Mouse (Mus musculus): ENCODE results near the gene Nek8. TPM values are rescaled to one million over a fixed set of nuclear protein-coding genes. Genes with fewer than 3 reads are reported as not detected.

The Nek8 gene
- polyA plus RNA-seq, 1 experiment from 2014 or later, result 6.6 TPM

- Histone ChIP-seq H3K4me1 (ENCODE audit: control insufficient read depth, insufficient read depth, low read length) (no peaks in the 10 kb centered on the region), H3K27ac (ENCODE audit: low read length) (no peak overlapping the region), H3K9me3 (replicated peaks; ENCODE audit: control insufficient read depth, low read length, poor library complexity, severe bottlenecking) (no peaks in the 10 kb centered on the region), H3K36me3 (ENCODE audit: control insufficient read depth, insufficient read depth, low read length) (no peaks in the 10 kb centered on the region), H3K9ac (ENCODE audit: low read depth, low read length) (no peak overlapping the region), H3K27me3 (ENCODE audit: control insufficient read depth, insufficient read depth, low read depth, low read length) (no peaks in the 10 kb centered on the region), H3K4me2 (ENCODE audit: low read length) (no peak overlapping the region), H3K4me3 (ENCODE audit: low read depth, low read length) (no peak overlapping the region)
- WGBS, result 99% methylated on average over 6 of the region's 6 CpGs
- no peak for ATAC-seq
Observed at GRCm38 (mm10) chr11:78133915-78134314, 42.6 kb downstream of the Nek8 start.

DNA sequence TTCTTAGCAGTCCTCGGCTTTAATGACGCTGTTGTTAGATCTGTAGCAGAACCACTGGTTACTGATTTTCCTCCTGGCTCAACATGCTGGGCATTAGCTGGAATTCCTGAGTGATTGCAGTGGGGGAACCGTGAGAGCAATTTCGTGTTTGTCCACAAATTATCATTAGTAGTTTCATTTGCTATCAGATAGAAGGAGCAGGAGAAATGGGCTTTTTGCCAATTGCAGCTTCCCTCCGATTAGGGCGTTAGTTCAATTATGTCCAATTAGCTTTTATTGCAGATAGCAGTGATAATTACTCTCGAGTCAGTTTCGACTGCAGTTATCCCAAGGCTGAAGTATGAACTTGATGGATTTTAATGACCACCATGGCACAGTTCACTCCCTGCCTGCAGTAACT lies 47.0 kb downstream of the Nek8 start:
- Histone ChIP-seq H3K36me3 (ENCODE audit: control insufficient read depth, insufficient read depth, low read length) (no peaks in the 10 kb centered on the region), H3K9ac (ENCODE audit: low read depth, low read length) (no peak overlapping the region), H3K9me3 (replicated peaks; ENCODE audit: control insufficient read depth, low read length, poor library complexity, severe bottlenecking) (no peaks in the 10 kb centered on the region), H3K4me3 (ENCODE audit: low read depth, low read length) (no peak overlapping the region), H3K27me3 (ENCODE audit: control insufficient read depth, insufficient read depth, low read depth, low read length) (no peaks in the 10 kb centered on the region), H3K27ac (ENCODE audit: low read length) (peak overlapping the region; percentile 21; the same call in 1 of the 2 replicates), H3K4me1 (ENCODE audit: control insufficient read depth, insufficient read depth, low read length) (no peaks in the 10 kb centered on the region), H3K4me2 (ENCODE audit: low read length) (no peak overlapping the region)
- WGBS, result 68% methylated on average over 8 of the region's 8 CpGs
- ATAC-seq, result no peak

DNA sequence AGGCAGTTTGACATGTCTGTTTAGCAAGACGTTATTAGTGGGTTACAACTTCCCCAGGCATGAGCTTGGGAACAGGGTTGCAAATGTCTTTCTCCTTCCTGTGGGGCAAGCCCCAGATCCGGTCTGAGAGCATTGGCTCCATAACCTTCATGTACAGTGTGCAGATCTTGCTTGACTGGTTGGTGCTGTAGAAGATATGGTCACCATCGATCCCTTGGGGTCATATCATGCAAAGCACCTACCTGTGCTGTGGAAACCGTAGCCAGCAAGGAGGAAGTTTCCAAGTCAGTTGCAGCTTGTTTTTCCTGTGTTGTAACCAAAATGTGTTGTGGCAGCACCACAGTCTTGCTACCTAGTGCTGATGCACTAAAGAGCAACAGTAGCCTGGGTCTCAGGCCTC lies 49.7 kb downstream of the Nek8 start:
- ATAC-seq, result no peak
- H3K9ac ChIP-seq (ENCODE audit: low read depth, low read length), result no peak overlapping the region
- H3K27me3 ChIP-seq (ENCODE audit: control insufficient read depth, insufficient read depth, low read depth, low read length), result no peaks in the 10 kb centered on the region
- 85% methylated on average over 4 of the region's 4 CpGs for WGBS
- no peak overlapping the region for H3K4me3 ChIP-seq (ENCODE audit: low read depth, low read length)
- H3K36me3 ChIP-seq (ENCODE audit: control insufficient read depth, insufficient read depth, low read length), result no peaks in the 10 kb centered on the region
- no peaks in the 10 kb centered on the region for H3K4me1 ChIP-seq (ENCODE audit: control insufficient read depth, insufficient read depth, low read length)
- H3K27ac ChIP-seq (ENCODE audit: low read length), result no peak overlapping the region
- H3K4me2 ChIP-seq (ENCODE audit: low read length), result no peak overlapping the region
- H3K9me3 ChIP-seq (replicated peaks; ENCODE audit: control insufficient read depth, low read length, poor library complexity, severe bottlenecking), result no peaks in the 10 kb centered on the region

GRCm38 (mm10) chr11:78125691-78126090 lies 50.8 kb downstream of the Nek8 start:
- Histone ChIP-seq H3K4me3 (ENCODE audit: low read depth, low read length) (no peak overlapping the region), H3K27me3 (ENCODE audit: control insufficient read depth, insufficient read depth, low read depth, low read length) (no peaks in the 10 kb centered on the region), H3K9ac (ENCODE audit: low read depth, low read length) (no peak overlapping the region), H3K9me3 (replicated peaks; ENCODE audit: control insufficient read depth, low read length, poor library complexity, severe bottlenecking) (no peaks in the 10 kb centered on the region), H3K4me2 (ENCODE audit: low read length) (no peak overlapping the region), H3K36me3 (ENCODE audit: control insufficient read depth, insufficient read depth, low read length) (no peaks in the 10 kb centered on the region), H3K4me1 (ENCODE audit: control insufficient read depth, insufficient read depth, low read length) (peaks cover 8% of the 10 kb centered on the region; the same call in 1 of the 2 replicates), H3K27ac (ENCODE audit: low read length) (no peak overlapping the region)
- 78% methylated on average over 6 of the region's 6 CpGs for WGBS
- ATAC-seq, result no peak

GRCm38 (mm10) chr11:78123782-78124181 lies 52.7 kb downstream of the Nek8 start:
- Histone ChIP-seq H3K36me3 (ENCODE audit: control insufficient read depth, insufficient read depth, low read length) (no peaks in the 10 kb centered on the region), H3K4me1 (ENCODE audit: control insufficient read depth, insufficient read depth, low read length) (peaks cover 18% of the 10 kb centered on the region; the same call in 1 of the 2 replicates), H3K4me3 (ENCODE audit: low read depth, low read length) (no peak overlapping the region), H3K27ac (ENCODE audit: low read length) (no peak overlapping the region), H3K4me2 (ENCODE audit: low read length) (no peak overlapping the region), H3K9ac (ENCODE audit: low read depth, low read length) (no peak overlapping the region), H3K27me3 (ENCODE audit: control insufficient read depth, insufficient read depth, low read depth, low read length) (no peaks in the 10 kb centered on the region), H3K9me3 (replicated peaks; ENCODE audit: control insufficient read depth, low read length, poor library complexity, severe bottlenecking) (no peaks in the 10 kb centered on the region)
- ATAC-seq, result no peak

DNA sequence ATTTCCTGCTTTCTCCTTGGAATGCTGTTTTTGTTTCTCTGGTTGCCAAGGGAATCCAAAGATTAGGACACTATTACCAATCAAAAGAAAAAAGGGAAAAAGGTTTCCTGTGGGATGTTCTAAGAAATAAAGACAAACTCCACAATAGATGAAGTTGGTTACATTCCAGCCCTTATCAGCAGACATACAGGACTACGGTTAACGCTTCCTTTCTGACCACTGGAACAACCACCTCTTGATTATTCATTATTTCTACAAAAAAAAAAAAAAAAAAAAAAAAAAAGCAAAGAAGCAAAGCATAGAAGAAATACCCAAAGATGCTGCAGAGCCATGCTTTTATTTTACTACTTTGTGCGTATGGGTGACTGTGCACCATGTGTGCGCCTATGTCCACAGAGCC lies 53.7 kb downstream of the Nek8 start:
- no peak overlapping the region for H3K9ac ChIP-seq (ENCODE audit: low read depth, low read length)
- H3K27me3 ChIP-seq (ENCODE audit: control insufficient read depth, insufficient read depth, low read depth, low read length), result no peaks in the 10 kb centered on the region
- 82% methylated on average over 4 of the region's 4 CpGs for WGBS
- no peak overlapping the region for H3K4me3 ChIP-seq (ENCODE audit: low read depth, low read length)
- ATAC-seq, result no peak
- H3K27ac ChIP-seq (ENCODE audit: low read length), result no peak overlapping the region
- H3K9me3 ChIP-seq (replicated peaks; ENCODE audit: control insufficient read depth, low read length, poor library complexity, severe bottlenecking), result no peaks in the 10 kb centered on the region
- no peaks in the 10 kb centered on the region for H3K36me3 ChIP-seq (ENCODE audit: control insufficient read depth, insufficient read depth, low read length)
- H3K4me1 ChIP-seq (ENCODE audit: control insufficient read depth, insufficient read depth, low read length), result peaks cover 27% of the 10 kb centered on the region
- H3K4me2 ChIP-seq (ENCODE audit: low read length), result no peak overlapping the region

- no peak for ATAC-seq
- Histone ChIP-seq H3K4me1 (ENCODE audit: control insufficient read depth, insufficient read depth, low read length) (peaks cover 40% of the 10 kb centered on the region), H3K4me3 (ENCODE audit: low read depth, low read length) (no peak overlapping the region), H3K27ac (ENCODE audit: low read length) (peak overlapping the region; percentile 38; the same call in 1 of the 2 replicates), H3K9ac (ENCODE audit: low read depth, low read length) (no peak overlapping the region), H3K9me3 (replicated peaks; ENCODE audit: control insufficient read depth, low read length, poor library complexity, severe bottlenecking) (no peaks in the 10 kb centered on the region), H3K27me3 (ENCODE audit: control insufficient read depth, insufficient read depth, low read depth, low read length) (no peaks in the 10 kb centered on the region), H3K36me3 (ENCODE audit: control insufficient read depth, insufficient read depth, low read length) (no peaks in the 10 kb centered on the region), H3K4me2 (ENCODE audit: low read length) (no peak overlapping the region)
- WGBS, result 27% methylated on average over 5 of the region's 5 CpGs
Observed at GRCm38 (mm10) chr11:78121176-78121575, 55.3 kb downstream of the Nek8 start.

DNA sequence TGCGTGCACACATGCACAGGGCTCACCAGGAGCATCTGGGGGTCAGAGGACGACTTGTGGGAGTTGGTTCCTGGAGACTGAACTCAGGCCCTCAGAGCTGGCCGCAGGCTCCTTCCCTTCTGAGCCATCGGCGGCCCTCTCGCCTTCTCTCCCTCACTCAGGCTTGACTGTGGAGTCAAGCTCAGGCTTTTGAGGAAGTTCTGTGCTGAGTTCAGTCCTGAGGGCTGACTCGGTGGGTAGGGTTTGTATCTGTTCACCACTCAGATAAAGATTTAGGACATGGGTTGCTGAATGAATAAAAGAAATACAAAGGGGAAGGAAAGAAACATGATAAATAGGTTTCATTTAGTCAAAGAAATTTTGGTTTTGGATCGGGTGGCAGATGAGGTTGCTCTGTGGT lies 56.6 kb downstream of the Nek8 start:
- 82% methylated on average over 8 of the region's 8 CpGs for WGBS

GRCm38 (mm10) chr11:78118467-78118866 lies 58.0 kb downstream of the Nek8 start:
- H3K4me1 ChIP-seq (ENCODE audit: control insufficient read depth, insufficient read depth, low read length), result peaks cover 56% of the 10 kb centered on the region

More for the DNA sequence above, 56.6 kb downstream of the Nek8 start:
- H3K27ac ChIP-seq (ENCODE audit: low read length), result no peak overlapping the region
- no peaks in the 10 kb centered on the region for H3K9me3 ChIP-seq (replicated peaks; ENCODE audit: control insufficient read depth, low read length, poor library complexity, severe bottlenecking)
- H3K27me3 ChIP-seq (ENCODE audit: control insufficient read depth, insufficient read depth, low read depth, low read length), result no peaks in the 10 kb centered on the region
- ATAC-seq, result no peak
- peaks cover 42% of the 10 kb centered on the region for H3K4me1 ChIP-seq (ENCODE audit: control insufficient read depth, insufficient read depth, low read length)
- no peaks in the 10 kb centered on the region for H3K36me3 ChIP-seq (ENCODE audit: control insufficient read depth, insufficient read depth, low read length)
- H3K4me3 ChIP-seq (ENCODE audit: low read depth, low read length), result no peak overlapping the region
- H3K4me2 ChIP-seq (ENCODE audit: low read length), result no peak overlapping the region
- H3K9ac ChIP-seq (ENCODE audit: low read depth, low read length), result no peak overlapping the region

DNA sequence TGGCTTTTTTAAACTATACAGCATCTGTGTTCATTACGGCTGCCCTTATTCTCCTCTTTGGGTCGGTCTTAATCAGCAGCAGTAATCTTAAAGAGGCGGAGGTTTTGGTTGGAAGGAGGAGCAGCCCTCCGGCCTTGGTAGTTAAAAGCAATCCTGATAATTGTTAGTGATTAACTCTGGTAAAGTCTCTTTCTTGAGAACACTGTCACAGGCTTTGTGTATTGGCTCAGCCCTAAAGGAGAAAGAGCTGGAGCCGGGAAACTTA lies 60.4 kb downstream of the Nek8 start:
- H3K36me3 ChIP-seq (ENCODE audit: control insufficient read depth, insufficient read depth, low read length), result no peaks in the 10 kb centered on the region
- 6% methylated on average over 5 of the region's 5 CpGs for WGBS
- peak overlapping the region; percentile 92 for H3K9ac ChIP-seq (ENCODE audit: low read depth, low read length)
- peaks cover 52% of the 10 kb centered on the region for H3K4me1 ChIP-seq (ENCODE audit: control insufficient read depth, insufficient read depth, low read length)
- peak overlapping the region; percentile 84 for H3K4me3 ChIP-seq (ENCODE audit: low read depth, low read length)
- H3K27ac ChIP-seq (ENCODE audit: low read length), result peak overlapping the region; percentile 90
- no peak for ATAC-seq
- no peaks in the 10 kb centered on the region for H3K9me3 ChIP-seq (replicated peaks; ENCODE audit: control insufficient read depth, low read length, poor library complexity, severe bottlenecking)
- peak overlapping the region; percentile 80 for H3K4me2 ChIP-seq (ENCODE audit: low read length)
- H3K27me3 ChIP-seq (ENCODE audit: control insufficient read depth, insufficient read depth, low read depth, low read length), result no peaks in the 10 kb centered on the region

More at GRCm38 (mm10) chr11:78118467-78118866, 58.0 kb downstream of the Nek8 start:
- Histone ChIP-seq H3K9ac (ENCODE audit: low read depth, low read length) (no peak overlapping the region), H3K4me2 (ENCODE audit: low read length) (no peak overlapping the region), H3K36me3 (ENCODE audit: control insufficient read depth, insufficient read depth, low read length) (no peaks in the 10 kb centered on the region), H3K27me3 (ENCODE audit: control insufficient read depth, insufficient read depth, low read depth, low read length) (no peaks in the 10 kb centered on the region), H3K27ac (ENCODE audit: low read length) (no peak overlapping the region), H3K9me3 (replicated peaks; ENCODE audit: control insufficient read depth, low read length, poor library complexity, severe bottlenecking) (no peaks in the 10 kb centered on the region), H3K4me3 (ENCODE audit: low read depth, low read length) (no peak overlapping the region)
- no peak for ATAC-seq
